Mouse (Mus musculus): ENCODE data around the gene Cd244a.
A peak's percentile ranks its signal among the peaks of the same experiment; 100 is the strongest.

Cd244a gene

DNA sequence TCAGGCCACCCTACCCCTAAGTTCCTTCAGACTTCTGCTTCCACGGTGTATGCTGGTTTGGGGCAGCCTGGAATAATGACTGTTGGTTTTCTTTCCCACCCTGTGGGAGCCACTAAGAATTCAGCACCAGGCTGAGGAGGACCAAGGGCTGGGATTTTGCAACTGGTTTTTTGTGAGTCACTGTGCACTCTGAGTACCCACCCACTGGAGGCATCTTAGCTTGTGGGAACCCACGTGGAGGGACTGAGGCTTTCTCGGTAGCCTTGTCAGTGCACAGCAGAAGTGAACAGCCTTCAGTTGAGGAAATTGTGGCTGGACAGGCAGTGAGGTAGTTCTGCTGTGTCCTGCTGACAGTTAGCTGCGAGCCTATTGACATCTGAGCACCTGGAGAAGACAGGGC lies at the start of gene Cd244a:
Cd244a (plus strand) TSS at position 296 of the 400 bp plus-strand sequence.
- DNase-seq (ENCODE audit: low spot score), result no peak

DNA sequence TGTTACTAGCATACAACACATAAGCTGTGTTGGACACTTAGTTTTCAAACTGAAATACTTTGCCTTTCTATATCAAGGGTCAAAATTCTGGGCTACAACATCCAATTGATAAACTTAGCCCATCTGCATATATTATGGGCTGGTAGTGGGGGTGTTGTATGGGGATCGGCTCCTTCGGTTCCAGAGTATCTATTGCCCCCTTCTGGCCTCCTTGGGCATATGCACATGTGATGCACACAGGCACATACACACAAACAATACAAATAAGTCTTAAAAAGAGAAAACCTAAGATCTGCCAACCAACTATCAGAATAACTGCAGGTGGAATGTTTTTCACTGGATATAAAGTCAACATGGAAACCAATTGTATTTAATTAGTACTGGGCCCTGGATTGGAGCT lies 45.8 kb upstream of the Cd244a start:
- no peak for DNase-seq (ENCODE audit: low spot score)

DNA sequence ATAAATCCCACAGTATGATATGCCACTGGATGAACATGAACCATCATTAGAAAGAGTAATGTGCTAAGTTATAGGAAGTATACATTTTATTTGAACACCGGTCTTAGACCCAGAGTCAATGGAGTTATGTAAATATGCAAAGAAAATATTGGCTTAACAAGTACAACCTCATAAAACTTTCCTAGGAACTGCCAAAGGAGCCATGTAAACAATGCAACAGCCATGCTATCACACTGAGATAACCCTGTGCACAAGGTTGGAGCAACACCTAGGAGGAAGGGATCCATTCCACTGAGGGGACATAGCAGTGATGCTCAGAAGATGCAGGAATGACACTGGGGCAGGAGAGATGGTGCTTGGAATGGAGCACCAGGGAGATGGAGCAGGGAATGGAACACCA lies 45.2 kb upstream of the Cd244a start:
- DNase-seq (ENCODE audit: low spot score), result no peak

DNA sequence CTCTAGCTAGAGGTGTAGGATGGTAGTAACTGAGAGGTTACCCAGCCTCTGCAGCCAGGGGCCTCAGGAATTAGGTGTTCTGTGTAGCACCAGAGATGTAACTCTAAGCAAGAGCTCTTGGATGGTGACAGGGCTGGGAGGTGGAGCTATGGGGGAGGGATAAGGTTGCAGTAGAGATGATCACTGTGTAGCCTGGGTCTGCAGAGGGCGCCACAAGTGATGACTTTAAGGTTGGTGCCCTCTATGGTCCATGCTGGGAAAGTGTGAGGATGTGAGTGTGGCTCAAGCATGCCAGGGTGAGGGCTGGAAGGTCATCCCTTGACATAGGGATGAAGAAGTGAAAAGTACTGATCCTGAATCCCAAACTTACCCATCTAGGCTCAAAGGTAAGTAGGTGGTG lies 44.0 kb upstream of the Cd244a start:
- no peak for DNase-seq (ENCODE audit: low spot score)

DNA sequence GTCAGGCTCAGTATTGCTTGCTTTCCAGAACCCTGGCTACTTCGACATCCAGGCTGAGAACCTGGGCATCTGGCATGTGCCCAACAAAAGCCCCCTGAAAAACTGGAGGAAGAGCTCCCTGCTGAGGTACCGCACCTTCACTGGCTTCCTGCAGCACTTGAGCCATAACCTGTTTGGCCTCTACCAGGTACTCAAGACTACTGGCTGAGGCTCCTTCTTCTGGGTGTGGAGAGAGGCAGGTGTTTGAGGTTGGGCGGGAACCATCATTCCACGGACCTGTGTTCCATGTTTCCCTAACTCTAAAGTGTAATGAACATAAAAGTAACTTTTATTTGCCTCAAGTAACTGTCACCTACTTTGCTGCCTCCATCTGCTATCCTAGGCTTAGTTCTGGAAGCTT lies 43.4 kb upstream of the Cd244a start:
- DNase-seq (ENCODE audit: low spot score), result no peak

DNA sequence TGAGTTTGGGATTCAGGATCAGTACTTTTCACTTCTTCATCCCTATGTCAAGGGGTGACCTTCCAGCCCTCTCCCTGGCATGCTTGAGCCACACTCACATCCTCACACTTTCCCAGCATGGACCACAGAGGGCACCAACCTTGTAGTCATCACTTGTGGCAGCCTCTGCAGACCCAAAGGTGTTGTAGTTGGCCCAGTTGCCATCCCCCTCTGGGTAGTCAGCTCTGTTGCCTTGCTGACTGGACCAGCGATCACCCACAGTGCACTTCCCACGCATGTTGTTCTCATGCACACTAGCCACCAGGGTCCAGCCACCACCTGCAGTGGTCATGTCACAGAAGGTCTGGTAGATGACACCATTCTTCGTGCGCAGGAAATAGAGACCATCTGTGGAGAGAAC lies 27.6 kb upstream of the Cd244a start:
- DNase-seq (ENCODE audit: low spot score), result no peak

DNA sequence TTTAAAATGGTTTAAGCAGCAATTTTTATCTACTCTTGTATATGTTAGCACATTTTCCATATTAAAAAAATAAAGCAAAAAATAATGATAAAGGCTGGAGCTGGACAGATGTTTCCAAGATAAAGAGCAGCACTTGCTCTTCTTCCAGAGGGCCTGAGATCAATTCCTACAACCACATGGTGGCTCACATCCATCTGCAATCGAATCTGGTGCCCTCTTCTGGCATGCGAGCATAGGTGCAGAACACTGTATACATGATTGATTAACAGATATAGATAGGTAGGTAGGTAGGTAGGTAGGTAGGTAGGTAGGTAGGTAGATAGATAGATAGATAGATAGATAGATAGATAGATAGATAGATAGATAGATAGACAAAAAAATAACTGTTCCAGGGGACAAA lies 26.2 kb upstream of the Cd244a start:
- DNase-seq (ENCODE audit: low spot score), result no peak

DNA sequence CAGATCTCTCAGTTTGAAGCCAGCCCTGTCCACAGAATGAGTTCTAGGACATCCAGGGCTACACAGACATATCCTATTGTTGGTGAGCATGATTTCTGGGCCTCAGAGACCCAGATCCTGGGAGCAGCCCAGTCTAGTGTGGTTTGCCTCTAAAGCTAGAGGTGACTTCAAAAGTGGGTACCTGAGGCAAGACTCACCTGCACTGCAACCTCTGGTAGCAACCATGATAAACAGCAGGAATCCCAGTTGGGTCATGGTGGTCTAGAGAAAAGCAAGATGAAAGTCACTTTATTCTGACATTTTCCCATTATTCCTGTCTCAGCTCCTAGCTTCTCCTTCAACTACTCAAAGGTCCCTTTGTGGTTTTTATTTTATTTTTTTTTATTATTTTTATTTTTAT lies 24.4 kb upstream of the Cd244a start:
- DNase-seq (ENCODE audit: low spot score), result no peak

DNA sequence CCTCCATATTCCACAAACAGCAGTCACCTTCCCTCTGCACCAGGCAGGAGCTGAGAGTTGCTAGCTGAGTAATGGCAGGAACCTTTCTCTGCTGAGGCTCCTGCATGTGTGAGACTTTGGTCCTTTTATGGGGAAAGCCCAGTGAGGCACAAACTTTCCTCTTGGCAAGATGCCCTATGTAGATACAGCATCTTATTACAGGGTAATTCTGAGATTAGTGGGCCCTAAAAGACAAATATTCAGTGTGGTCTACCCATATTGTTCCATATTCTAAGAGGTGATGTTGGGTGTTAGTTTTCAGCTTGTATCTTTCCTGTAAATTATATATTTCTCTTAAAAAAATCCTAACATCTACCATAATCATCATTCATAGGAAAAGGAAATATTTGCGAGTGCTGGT lies 23.8 kb upstream of the Cd244a start, which contains the start of gene Itln1:
Itln1 (minus strand) TSS at position 101 of the 400 bp plus-strand sequence.
- no peak for DNase-seq (ENCODE audit: low spot score)

DNA sequence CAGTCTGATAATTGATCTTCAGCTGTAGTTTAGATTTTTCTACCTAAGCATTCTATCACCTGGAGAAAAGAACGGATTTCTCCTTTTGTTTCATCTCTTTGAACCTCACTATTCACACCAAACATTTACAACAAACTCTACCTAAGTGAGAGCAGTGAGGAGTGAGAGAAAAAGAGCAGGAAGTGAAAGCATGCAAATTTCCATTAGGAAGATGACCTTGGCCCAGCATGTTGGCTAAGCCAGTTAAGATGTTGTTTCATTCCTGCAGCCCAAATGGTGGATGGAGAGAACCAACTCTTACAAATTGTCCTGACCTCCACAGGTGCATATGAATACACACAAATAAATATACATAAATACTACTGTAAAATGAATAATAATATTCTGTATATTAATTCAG lies 18.3 kb upstream of the Cd244a start:
- DNase-seq (ENCODE audit: low spot score), result no peak

DNA sequence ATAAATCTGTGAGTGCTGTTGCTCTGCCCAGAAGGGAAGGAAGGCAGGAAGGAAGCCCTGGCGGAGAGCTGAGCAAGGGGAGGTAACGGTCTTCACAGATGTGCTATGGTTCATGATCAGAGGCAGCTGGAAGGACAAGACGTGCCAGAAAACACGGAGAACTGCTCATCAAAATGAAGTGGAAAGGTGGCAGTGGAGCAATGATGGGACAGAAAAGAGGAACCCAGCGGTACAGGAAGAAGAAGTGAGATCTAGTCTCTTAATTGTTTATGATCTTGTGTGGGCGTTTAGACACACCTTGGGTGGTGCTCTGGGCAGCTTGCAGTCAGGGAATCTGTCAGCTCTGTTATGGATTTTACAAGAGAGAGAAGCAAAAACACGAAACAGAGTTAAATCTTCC lies 7.7 kb upstream of the Cd244a start:
- no peak for DNase-seq (ENCODE audit: low spot score)

DNA sequence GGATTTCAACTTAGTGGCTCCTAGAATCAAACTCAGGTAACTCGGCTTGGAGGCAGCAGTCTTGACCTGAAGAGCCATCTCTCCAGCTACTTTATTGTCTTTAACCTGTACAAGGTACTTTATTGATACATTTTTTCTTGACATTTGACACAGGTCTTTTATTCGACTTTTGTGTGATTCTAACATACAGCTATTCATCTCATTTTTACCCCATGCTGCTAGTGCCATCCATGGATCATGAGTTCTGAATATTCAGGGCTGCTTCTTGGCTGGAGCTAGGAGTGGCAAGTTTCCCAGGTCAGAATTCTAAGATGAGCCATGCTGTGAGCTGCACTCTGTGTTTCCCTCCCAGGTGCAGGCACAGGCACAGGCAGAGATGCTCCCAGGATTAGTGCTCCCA lies 6.8 kb upstream of the Cd244a start:
- no peak for DNase-seq (ENCODE audit: low spot score)

DNA sequence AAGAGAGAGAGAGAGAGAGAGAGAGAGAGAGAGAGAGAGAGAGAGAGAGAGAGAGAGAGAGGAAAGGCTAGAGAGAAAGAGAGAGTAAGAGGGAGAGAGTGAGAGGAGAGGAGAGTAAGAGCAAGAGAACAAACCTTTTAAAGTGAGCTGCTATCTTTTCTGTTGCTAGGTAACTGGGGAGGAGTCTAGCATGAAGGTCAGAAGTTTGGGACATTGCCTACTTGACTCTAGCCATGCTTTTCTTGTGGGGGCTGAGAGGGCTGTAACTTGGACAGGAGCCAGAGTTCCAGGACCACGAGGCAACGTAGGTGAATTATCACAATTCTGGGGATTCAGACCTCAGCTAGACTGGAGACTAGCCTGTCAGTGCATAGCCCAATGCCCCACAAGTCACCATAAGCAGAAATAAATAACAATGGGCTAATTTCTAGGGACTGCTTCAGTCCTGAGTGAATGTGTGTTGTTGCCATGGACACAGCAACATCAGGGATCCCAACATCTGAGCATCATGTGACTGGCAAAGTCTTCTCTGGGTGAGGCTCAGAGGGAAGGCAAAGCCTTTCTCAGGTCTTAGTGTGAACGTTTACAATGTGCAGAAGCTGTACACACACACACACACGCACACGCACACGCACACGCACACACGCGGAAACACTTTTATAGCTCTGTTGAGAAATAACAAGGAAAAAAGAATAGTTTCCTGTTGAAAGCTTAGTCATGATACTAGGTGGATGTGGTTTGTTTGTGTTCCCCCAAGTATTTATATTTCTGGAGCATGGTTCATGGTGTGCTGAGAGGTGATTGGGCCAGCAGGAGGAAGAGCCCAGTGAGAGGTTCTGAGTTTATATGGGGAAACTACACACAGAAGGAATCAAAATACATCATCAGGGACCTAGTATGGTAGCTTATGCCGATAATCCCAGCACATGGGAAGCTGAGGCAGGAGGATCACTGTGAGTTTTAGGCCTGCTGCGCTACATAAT lies 5.3 kb upstream of the Cd244a start:
- no peak for DNase-seq (ENCODE audit: low spot score)

DNA sequence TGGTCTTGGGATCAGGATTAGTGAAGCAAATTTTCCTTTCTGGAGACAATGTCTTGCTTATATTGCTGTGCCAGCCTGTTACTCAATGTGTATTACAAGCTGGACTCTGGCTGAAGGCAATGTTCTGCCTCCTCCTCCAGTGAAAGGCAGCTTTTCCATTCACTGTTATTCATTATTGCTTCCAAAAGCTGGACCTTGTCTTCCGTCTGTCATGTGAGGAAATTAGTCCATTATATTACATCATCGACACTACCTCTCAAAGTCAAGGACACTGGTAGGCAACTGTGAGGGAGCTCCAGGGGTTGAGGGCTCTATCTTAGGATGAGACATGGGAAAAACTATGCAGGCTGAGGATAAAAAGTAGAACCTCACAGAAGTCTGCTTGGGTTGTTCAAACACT lies 2.6 kb upstream of the Cd244a start:
- DNase-seq (ENCODE audit: low spot score), result no peak

DNA sequence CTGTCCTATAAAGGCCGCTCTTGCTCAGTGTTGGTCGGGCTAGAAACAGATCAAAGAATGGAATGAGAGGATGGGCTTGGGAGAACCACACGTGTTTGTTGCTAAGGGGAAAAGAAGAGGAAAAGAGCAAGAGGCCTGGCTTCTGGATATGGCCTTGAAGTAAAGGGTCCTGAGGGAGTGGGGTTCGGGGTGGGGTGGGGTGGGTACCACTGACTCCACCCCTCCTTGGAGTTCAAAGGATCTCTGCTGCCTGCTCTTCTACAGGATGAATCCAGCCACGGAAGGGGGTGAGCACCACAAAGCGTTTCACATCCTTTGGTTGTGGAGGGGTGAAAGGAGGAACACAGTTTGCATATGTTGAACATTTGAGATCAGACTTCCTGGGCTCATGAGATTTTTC lies 586 bp upstream of the Cd244a start:
- no peak for DNase-seq (ENCODE audit: low spot score)

DNA sequence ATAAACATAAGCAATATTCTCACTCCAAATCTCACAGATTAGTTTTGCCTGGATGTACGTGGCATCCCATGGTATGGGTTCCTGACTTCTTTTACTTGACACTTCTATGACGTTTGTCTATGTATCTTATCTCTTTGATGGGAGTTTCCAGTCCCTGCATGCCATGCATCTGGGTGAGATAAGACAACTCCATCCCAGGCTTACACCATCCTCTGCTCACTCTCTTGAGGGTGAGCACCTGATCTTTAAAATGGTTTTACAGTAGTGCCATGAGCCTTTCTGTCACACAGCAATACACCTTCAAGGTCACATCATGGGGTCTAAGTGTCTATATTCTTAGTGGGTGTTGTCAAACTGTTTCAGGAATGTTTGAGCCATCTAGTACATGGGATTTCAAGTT lies 1.3 kb downstream of the Cd244a start:
- no peak for DNase-seq (ENCODE audit: low spot score)

DNA sequence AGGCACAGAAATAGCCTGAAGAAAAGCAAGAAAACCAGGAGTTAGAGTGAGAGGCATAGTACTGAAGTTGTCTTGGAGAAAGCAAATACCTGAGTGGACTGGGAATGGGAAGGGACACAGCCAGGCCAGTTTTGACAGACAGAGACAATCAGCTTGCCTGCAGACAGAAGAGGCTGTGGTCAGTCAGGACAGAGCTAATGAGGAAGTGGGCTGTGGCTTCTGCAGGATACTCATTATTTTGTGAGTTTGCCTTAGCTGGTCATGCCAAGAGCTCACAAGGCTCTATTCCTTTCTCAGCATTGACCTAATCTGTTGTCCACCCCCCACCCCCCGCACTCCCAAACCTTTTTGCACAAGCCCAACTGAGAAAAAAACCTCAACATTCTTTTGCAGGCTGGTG lies 2.2 kb downstream of the Cd244a start:
- no peak for DNase-seq (ENCODE audit: low spot score)

DNA sequence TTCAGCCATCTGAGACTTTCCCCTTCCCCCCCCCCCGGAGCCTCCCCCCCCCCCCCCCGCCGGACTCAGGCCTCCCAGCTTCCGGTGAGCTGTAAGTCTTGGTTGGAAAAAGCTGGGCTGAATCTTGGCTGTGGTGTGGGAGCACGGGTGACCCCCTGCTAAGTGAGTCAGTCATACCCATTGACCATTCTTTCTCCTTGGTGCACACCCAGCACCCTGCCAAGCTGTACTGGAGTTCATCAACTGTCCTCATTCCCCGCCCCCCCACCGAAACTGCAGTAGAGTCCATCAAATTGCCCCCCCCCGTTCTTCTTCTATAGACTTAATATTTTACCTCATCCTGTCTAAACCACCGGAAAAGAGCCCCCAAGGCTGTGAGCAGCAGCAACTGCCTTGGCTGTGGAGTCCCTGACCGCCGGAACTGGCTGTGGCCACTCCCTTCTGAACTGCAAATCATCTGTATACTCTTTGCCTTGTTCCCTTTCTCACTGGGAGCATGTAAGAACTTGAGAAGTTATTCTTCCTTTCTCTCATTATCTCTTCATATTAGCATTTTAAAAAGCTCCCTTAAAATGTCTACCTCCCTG lies 2.7 kb downstream of the Cd244a start:
- DNase-seq (ENCODE audit: low spot score), result no peak

DNA sequence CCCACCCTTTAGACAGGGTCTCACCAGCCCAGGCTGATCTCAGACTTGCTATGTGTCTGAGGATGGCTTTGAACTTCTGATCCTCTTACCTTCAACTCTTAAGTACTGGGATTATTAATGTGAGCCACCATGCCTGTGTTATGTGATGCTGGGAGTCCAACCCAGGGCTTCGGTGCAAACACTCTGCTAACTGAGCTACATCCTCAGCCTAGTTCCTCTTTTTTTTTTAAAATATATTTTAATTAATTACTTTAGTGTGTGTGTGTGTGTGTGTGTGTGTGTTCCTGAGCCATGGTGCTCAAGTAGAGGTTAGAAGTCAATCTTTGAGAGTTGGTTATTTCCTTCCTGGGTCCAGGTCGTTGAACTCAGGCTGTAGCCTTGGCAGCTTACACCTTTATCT lies 4.0 kb downstream of the Cd244a start:
- no peak for DNase-seq (ENCODE audit: low spot score)

DNA sequence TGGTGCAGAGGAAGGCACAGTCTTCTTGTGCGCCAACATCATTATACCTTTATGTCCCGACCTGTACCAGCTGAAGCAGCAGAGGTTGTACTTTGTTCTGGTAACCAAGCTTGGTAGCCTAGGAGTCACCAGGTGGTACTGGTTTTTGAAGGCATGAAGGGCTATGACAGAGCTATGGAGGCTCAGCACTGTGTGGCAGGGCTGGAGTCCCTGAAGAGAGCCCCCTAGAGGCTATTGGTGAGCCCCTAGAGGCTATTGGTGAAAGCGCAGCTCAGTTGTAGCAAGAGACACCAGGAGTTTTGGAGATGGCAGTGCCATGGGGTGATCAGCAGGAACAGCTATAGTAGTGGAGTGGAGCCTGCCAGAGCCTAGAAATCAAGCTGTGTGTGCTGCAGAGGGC lies 5.3 kb downstream of the Cd244a start:
- DNase-seq (ENCODE audit: low spot score), result peak; percentile 41

DNA sequence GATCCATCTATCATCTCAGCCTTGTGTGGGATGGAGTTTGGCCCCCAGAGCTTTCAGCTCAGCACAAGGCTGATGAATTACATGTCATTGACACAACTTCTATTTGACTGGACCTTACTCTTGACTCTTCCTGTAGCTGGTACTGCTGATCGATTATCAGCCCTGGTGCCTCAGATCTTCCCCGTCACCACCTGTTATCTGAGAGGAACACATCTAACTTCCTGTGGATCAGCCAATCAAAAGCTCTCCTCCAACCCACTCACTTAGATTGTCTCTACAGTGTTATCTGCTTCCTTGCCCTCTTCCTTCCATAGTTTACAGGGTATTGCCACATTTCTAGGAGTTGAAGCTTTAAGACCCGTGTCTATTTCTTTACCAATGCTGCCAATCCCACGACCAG lies 6.9 kb downstream of the Cd244a start:
- DNase-seq (ENCODE audit: low spot score), result no peak

DNA sequence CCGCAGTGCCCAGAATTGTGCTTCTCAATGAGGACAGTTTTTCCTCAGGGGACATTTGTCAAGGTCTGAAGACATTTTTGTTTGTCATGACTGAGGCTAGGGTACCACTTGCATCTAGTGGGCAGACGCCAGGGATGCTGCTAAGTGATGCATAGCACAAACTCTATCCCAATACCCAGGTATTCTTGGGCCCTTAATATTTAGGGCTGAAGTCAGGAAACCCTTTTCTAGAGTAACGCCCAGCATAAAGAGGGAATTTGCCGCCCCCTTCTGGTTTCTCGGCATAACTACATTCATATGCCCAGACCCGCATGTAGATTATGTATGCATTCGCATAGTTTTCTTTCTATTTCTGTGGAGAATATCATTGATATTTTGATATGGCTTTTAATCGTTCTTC lies 7.8 kb downstream of the Cd244a start:
- DNase-seq (ENCODE audit: low spot score), result peak; percentile 38

DNA sequence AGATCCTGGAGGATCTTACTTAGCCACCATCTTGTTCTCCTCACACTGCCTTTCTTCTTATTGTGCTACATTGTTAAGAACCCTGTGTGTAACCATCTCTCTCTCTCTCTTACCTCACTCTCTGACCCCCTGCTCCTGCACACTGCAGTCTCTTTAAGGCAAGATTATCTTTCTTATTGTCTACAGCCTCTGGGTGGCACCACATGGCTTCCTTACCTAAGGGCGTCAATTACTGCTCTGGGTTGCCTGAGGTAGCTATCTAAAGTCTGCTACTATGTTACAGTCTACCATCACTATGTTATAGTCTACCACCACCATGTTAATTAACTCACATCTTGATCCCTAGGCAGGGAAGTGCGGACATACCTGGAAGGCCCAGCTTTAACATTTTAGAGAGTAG lies 9.4 kb downstream of the Cd244a start:
- DNase-seq (ENCODE audit: low spot score), result peak; percentile 28

DNA sequence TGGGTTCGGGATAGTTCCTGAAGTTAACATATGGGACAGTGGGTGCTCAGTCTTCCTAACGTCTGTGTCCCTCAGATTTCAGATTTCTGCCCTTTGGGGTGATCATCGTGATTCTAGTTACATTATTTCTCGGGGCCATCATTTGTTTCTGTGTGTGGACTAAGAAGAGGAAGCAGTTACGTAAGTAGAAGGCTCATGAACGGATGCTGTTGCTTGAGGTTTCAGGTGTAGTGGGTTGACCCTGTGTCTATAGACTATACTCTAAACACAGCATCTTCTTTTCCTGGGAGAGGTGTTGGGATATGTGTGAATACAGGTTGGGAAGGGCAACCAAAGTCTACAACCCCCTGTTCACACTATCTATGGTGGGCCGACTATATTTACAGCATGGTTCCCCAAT lies 18.2 kb downstream of the Cd244a start:
- DNase-seq (ENCODE audit: low spot score), result peak; percentile 3

All from adipocyte (in vitro differentiated cells).